Mouse (Mus musculus): ENCODE measurements around the gene Acoxl.
"Not testable (repeated sequence)": the region's sequence is repeated elsewhere in the genome, so short reads cannot be mapped to it uniquely, and the experiment has no call there.

Gene Acoxl

GRCm38 (mm10) chr2:128078859-128079258 lies 240.2 kb downstream of the Acoxl start:
- in situ Hi-C loops (cut with MseI, MboI), result no loop called here

GRCm38 (mm10) chr2:128079316-128079715 lies 240.6 kb downstream of the Acoxl start:
- in situ Hi-C loops (cut with MseI, MboI), result no loop called here

- in situ Hi-C loops (cut with MseI, MboI), result no loop called here
Measured at GRCm38 (mm10) chr2:128083844-128084243, 245.2 kb downstream of the Acoxl start.

GRCm38 (mm10) chr2:128084607-128085006 lies 245.9 kb downstream of the Acoxl start:
- in situ Hi-C loops (cut with MseI, MboI), result no loop called here

- in situ Hi-C loops (cut with MseI, MboI), result no loop called here
Measured at GRCm38 (mm10) chr2:128085481-128085880, 246.8 kb downstream of the Acoxl start.

GRCm38 (mm10) chr2:128086301-128086886 lies 247.7 kb downstream of the Acoxl start:
- in situ Hi-C loops (cut with MseI, MboI), result no loop called here

GRCm38 (mm10) chr2:128086996-128087526 lies 248.4 kb downstream of the Acoxl start:
- in situ Hi-C loops (cut with MseI, MboI), result no loop called here

- in situ Hi-C loops (cut with MseI, MboI), result no loop called here
Measured at GRCm38 (mm10) chr2:128087798-128088545, 249.3 kb downstream of the Acoxl start.

GRCm38 (mm10) chr2:128090283-128090885 lies 251.7 kb downstream of the Acoxl start:
- in situ Hi-C loops (cut with MseI, MboI), result no loop called here

- in situ Hi-C loops (cut with MseI, MboI), result no loop called here
Measured at GRCm38 (mm10) chr2:128091431-128092369, 253.0 kb downstream of the Acoxl start.

- in situ Hi-C loops (cut with MseI, MboI), result no loop called here
Measured at GRCm38 (mm10) chr2:128092451-128092850, 253.8 kb downstream of the Acoxl start.

- in situ Hi-C loops (cut with MseI, MboI), result no loop called here
Measured at GRCm38 (mm10) chr2:128094196-128094595, 255.5 kb downstream of the Acoxl start.

GRCm38 (mm10) chr2:128094602-128095001 lies 255.9 kb downstream of the Acoxl start:
- in situ Hi-C loops (cut with MseI, MboI), result no loop called here

- in situ Hi-C loops (cut with MseI, MboI), result no loop called here
Measured at GRCm38 (mm10) chr2:128095270-128095669, 256.6 kb downstream of the Acoxl start.

GRCm38 (mm10) chr2:128096070-128096469 lies 257.4 kb downstream of the Acoxl start:
- in situ Hi-C loops (cut with MseI, MboI), result no loop called here

- in situ Hi-C loops (cut with MseI, MboI), result not testable (repeated sequence)
Measured at GRCm38 (mm10) chr2:128098118-128098517, 259.4 kb downstream of the Acoxl start.

GRCm38 (mm10) chr2:128102086-128102485 lies 263.4 kb downstream of the Acoxl start:
- in situ Hi-C loops (cut with MseI, MboI), result loop anchor here in 1 of 2 experiments (25.0 kb wide), 1 partner anchor 215 kb away; no protein-coding TSS in a partner anchor

GRCm38 (mm10) chr2:128104815-128105214 lies 266.1 kb downstream of the Acoxl start:
- in situ Hi-C loops (cut with MseI, MboI), result loop anchor here in 1 of 2 experiments (25.0 kb wide), 1 partner anchor 218 kb away; no protein-coding TSS in a partner anchor

- in situ Hi-C loops (cut with MseI, MboI), result loop anchor here in 1 of 2 experiments (25.0 kb wide), 1 partner anchor 218 kb away; no protein-coding TSS in a partner anchor
Measured at GRCm38 (mm10) chr2:128105651-128106050, 267.0 kb downstream of the Acoxl start.

GRCm38 (mm10) chr2:128111537-128111936 lies 272.9 kb downstream of the Acoxl start:
- in situ Hi-C loops (cut with MseI, MboI), result loop anchor here in 1 of 2 experiments (25.0 kb wide), 1 partner anchor 224 kb away; no protein-coding TSS in a partner anchor

GRCm38 (mm10) chr2:128114621-128115020 lies 275.9 kb downstream of the Acoxl start:
- in situ Hi-C loops (cut with MseI, MboI), result loop anchor here in 1 of 2 experiments (25.0 kb wide), 1 partner anchor 227 kb away; no protein-coding TSS in a partner anchor

Measured in mouse trophoblast stem cell (cell line).